Mouse (Mus musculus) c-Kit-positive CD71-positive TER-119-negative erythroid progenitor cells, embryonic 14.5 days (primary cell): Measurements from ENCODE around the gene Klra3.
"Not testable (repeated sequence)": the region's sequence is repeated elsewhere in the genome, so short reads cannot be mapped to it uniquely, and the experiment has no call there.

ENCODE experiments used
- DNase-seq: peaks from one replicate; pipeline ENCODE4 v3.0.0-alpha.2; 2013; ENCODE audit warnings: low read depth

Gene Klra3

GRCm38 (mm10) chr6:130337411-130337810, at the start of gene Klra3:
Gene Klra3, minus strand, starts transcription at chr6:130337574.
- DNase-seq = no peak

GRCm38 (mm10) chr6:130386750-130387149, 49.4 kb upstream of the Klra3 start, which contains the start of gene Klra1:
Gene Klra1, minus strand, starts transcription at chr6:130386874.
- no peak for DNase-seq

GRCm38 (mm10) chr6:130385803-130386202, 48.4 kb upstream of the Klra3 start:
- DNase-seq = no peak

- DNase-seq = no peak
Measured at GRCm38 (mm10) chr6:130382375-130382774, 45.0 kb upstream of the Klra3 start.

GRCm38 (mm10) chr6:130345381-130345780, 8.0 kb upstream of the Klra3 start:
- not testable (repeated sequence) for DNase-seq

- DNase-seq = not testable (repeated sequence)
Measured at GRCm38 (mm10) chr6:130341973-130342372, 4.6 kb upstream of the Klra3 start.

- DNase-seq = no peak
Measured at GRCm38 (mm10) chr6:130287984-130288649, 49.3 kb downstream of the Klra3 start.

GRCm38 (mm10) chr6:130281828-130282227, 55.5 kb downstream of the Klra3 start, which contains the start of gene Klra10:
Gene Klra10, minus strand, starts transcription at chr6:130281928.
- DNase-seq = not testable (repeated sequence)
